Mouse (Mus musculus) lung, embryonic 15.5 days (tissue): Measurements from ENCODE around the gene Gpatch2. TPM values are rescaled to one million over a fixed set of nuclear protein-coding genes. Genes with fewer than 3 reads are reported as not detected.

Experiments
- ATAC-seq: fragments of 200-750 bp; cut with Nextera tagmentation; 2 replicates; pipeline ENCODE4 v1.8.0; 2017; ENCODE audit warnings: moderate number of reproducible peaks, borderline replicate concordance; ENCODE audit not compliant: low FRiP score, low TSS enrichment; ENCODE audit errors: extremely low read depth
- H3K27ac ChIP-seq: fragments of 300-500 bp; sonication (generic); 2 replicates; pipeline ENCODE4 v1.5.1; 2015; ENCODE audit warnings: moderate library complexity, mild to moderate bottlenecking, inconsistent platforms
- H3K27me3 ChIP-seq: fragments of 300-500 bp; sonication (generic); 2 replicates; pipeline ENCODE4 v1.6.1; 2015; ENCODE audit warnings: inconsistent platforms
- H3K36me3 ChIP-seq: fragments of 300-500 bp; sonication (generic); 2 replicates; pipeline ENCODE4 v1.6.1; 2015; ENCODE audit warnings: inconsistent platforms
- H3K4me1 ChIP-seq: fragments of 300-500 bp; sonication (generic); 2 replicates; pipeline ENCODE4 v1.6.1; 2015; ENCODE audit warnings: inconsistent platforms
- H3K4me2 ChIP-seq: fragments of 300-500 bp; sonication (generic); 2 replicates; pipeline ENCODE4 v1.6.1; 2015; ENCODE audit warnings: inconsistent platforms, mild to moderate bottlenecking, moderate library complexity
- H3K4me3 ChIP-seq: fragments of 300-500 bp; sonication (generic); 2 replicates; pipeline ENCODE4 v1.5.1; 2015; ENCODE audit warnings: mild to moderate bottlenecking, inconsistent platforms
- H3K9ac ChIP-seq: fragments of 300-500 bp; sonication (generic); 2 replicates; pipeline ENCODE4 v1.6.1; 2015; ENCODE audit warnings: inconsistent platforms
- H3K9me3 ChIP-seq: fragments of 300-500 bp; sonication (generic); 2 replicates; pipeline ENCODE4 v1.6.1; 2016; ENCODE audit warnings: inconsistent platforms
- WGBS: fragments of 180-500 bp; shearing (Covaris S2); methylation state at CpG from one replicate; pipeline ENCODE4 v1.1.7; 2015; 5-methylcytosine and 5-hydroxymethylcytosine counted together
- polyA plus RNA-seq: library from polyadenylated mRNA; unstranded; fragments of >200 nt; fragmentation: Nextera tagmentation; extraction: Ambion mirVana; gene quantifications from 2 replicates; pipeline ENCODE4 v1.2.1, GENCODE M21; 2015

Gpatch2 gene
- polyA plus RNA-seq, 1 experiment from 2014 or later: 17.7 TPM

DNA sequence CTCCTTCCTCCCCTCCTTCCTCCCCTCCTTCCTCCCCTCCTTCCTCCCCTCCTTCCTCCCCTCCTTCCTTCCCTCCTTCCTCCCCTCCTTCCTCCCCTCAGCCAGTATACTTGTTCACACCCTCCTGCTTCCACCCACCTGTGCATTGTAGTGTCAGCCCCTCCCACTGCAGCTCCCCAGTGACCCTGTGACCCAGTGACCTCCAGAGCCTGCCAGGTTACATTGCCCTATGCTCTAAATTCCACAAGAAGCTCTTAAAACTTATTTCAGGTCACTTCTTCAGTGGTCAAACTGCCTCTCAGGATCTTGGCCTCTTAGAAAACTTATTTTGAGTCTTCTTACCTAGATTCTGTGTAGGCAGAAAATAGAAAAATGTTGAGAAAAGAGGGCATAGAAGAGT is 99.2 kb downstream of the Gpatch2 start:
- H3K36me3 ChIP-seq: no peaks in the 10 kb centered on the region
- no peak overlapping the region for H3K9ac ChIP-seq
- H3K4me1 ChIP-seq: no peaks in the 10 kb centered on the region
- H3K4me2 ChIP-seq: no peak overlapping the region
- H3K9me3 ChIP-seq: no peaks in the 10 kb centered on the region
- H3K27me3 ChIP-seq: no peaks in the 10 kb centered on the region
- no peak overlapping the region for H3K27ac ChIP-seq
- H3K4me3 ChIP-seq: no peak overlapping the region
- ATAC-seq: no peak

DNA sequence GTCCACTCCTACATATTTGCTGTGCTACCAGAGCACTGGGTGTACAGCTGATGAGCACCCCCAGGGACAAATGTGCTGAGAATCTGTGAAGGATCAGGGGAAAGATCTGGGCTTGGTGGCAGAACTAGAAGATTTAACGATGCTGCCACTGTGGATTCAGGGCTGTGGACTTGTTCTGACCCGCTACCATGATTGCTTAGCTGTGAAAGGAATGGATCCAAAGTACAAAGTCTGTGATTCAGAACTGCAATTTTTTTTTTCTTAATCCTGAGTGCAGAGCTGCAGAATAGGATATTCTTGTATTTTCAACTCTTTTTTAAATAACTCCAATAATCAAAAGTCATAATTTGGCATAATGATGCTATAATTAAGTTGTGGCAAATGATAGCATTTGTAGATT is 100.5 kb downstream of the Gpatch2 start:
- Histone ChIP-seq H3K9me3 (no peaks in the 10 kb centered on the region), H3K27me3 (no peaks in the 10 kb centered on the region), H3K4me2 (no peak overlapping the region), H3K4me3 (no peak overlapping the region), H3K36me3 (no peaks in the 10 kb centered on the region), H3K4me1 (no peaks in the 10 kb centered on the region), H3K9ac (no peak overlapping the region), H3K27ac (no peak overlapping the region)
- WGBS: 92% methylated on average over 2 of the region's 2 CpGs
- no peak for ATAC-seq

DNA sequence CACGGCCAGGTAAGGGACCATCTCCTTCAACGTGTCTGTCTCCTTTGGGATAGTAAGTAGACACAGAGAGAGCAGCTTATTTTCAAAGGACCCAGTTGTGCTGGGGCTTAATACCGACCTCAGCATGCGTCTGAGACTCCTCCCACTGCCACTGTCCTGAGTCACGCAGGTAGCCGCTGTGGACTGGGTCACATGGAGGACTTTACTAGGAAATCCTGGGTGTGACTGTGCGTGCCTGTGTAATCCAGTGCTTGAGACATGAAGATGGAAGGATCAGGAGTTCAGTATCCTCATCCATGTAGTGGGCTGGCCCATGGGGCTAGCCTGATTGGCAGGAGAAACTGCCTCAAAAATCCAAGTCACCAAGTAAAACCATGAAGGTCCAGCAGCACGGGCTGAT is 101.2 kb downstream of the Gpatch2 start:
- H3K27me3 ChIP-seq: no peaks in the 10 kb centered on the region
- H3K4me3 ChIP-seq: no peak overlapping the region
- no peaks in the 10 kb centered on the region for H3K4me1 ChIP-seq
- no peak overlapping the region for H3K27ac ChIP-seq
- H3K9ac ChIP-seq: no peak overlapping the region
- no peaks in the 10 kb centered on the region for H3K9me3 ChIP-seq
- no peak for ATAC-seq
- H3K4me2 ChIP-seq: no peak overlapping the region
- no peaks in the 10 kb centered on the region for H3K36me3 ChIP-seq
- 78% methylated on average over 8 of the region's 8 CpGs for WGBS

DNA sequence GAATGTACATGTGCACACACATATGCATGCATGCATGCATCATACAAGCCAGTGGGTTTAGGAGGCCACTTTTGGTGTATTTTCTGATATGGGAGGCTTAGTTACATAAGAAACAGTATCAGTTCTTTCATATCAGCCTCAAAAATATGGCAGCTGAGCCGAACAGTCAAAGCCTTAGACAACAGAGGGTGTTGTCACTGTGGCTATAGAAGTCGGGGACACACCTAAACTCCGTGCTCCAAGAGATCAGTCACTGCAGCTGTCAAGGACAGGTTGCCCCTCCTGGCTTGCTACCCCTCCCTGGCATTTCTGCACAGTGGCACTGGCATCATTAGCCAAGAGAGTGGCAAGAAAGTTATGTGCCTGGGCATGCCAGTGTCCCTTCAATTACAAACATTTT is 106.5 kb downstream of the Gpatch2 start:
- Histone ChIP-seq H3K4me3 (no peak overlapping the region), H3K9me3 (no peaks in the 10 kb centered on the region), H3K4me1 (no peaks in the 10 kb centered on the region), H3K27ac (no peak overlapping the region), H3K4me2 (no peak overlapping the region), H3K9ac (no peak overlapping the region), H3K27me3 (no peaks in the 10 kb centered on the region), H3K36me3 (peaks cover 5% of the 10 kb centered on the region; the same call in 1 of the 2 replicates)
- no peak for ATAC-seq
- WGBS: 63% methylated on average over 3 of the region's 3 CpGs

DNA sequence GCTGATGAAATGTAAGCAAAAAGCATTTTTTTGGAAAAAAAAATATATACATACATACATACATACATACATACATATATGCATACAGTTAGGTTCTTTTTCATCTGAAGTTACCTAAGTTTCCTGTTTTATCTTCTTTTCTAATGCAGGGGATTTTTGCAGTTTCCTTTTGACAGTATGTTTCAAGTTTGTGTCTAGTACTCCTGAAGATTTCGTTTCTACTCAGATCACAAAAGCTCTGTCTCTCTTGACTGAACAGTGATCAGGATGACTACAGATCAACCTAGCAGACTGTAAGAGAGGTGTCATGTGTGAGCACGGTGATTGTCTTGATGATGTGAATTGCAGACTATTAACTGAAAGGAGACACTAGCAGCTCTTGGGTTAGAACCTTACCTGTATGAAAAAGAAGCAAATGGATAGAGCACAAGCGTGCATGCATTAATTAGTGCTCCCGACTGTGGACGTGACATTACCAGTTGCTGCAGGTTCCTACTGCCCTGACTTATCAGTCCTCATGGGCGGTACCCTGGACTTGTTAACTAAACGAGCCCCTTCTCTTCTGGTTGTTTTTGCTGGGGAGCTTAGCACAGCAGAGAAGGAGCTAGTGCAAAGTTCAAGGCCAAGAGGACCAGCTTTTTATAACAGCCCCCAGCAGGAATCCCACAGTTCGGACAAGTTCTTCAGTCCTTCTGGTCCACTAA is 107.3 kb downstream of the Gpatch2 start:
- no peaks in the 10 kb centered on the region for H3K9me3 ChIP-seq
- ATAC-seq: no peak
- H3K4me1 ChIP-seq: no peaks in the 10 kb centered on the region
- H3K9ac ChIP-seq: no peak overlapping the region
- no peak overlapping the region for H3K4me3 ChIP-seq
- H3K36me3 ChIP-seq: peaks cover 5% of the 10 kb centered on the region; the same call in 1 of the 2 replicates
- no peak overlapping the region for H3K4me2 ChIP-seq
- H3K27ac ChIP-seq: no peak overlapping the region
- WGBS: 83% methylated on average over 8 of the region's 8 CpGs
- H3K27me3 ChIP-seq: no peaks in the 10 kb centered on the region

DNA sequence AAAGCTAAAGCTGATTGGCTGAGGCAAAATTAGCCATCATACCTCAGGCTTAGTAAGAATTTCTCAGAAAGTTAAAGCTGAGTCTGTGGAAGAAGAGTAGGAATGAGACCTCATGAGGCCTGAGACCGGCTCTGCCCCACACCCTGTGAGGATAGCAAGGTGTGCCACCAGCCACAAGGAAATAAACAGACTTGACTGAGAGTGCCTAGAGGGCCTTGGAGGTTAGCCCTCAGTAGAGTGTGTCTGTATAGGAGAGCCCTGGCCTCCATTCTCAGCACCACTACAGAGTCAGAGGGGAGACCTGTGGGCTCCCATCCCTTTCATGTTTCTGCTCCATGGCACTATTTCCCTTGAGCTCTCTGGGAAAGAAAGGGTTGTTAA is 107.9 kb downstream of the Gpatch2 start:
- no peaks in the 10 kb centered on the region for H3K4me1 ChIP-seq

DNA sequence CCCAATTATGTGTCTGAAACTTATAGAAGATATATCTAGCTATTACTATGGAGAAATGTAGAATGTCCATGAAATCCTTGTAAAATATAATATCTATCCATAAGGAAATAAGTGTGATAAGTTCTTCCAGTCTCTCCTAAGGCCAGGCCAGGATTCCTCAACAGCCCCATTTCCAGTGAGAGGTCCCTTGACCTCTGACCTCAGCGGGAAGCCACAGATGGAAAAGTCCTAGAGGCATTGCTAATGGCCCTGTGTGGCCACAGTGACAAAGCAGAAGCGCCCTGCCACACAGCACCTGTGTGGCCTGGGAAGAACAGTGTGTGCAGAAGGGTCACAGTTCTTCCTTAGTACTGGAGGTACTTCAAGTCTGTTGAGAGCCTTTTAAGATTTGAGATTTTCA is 127.2 kb downstream of the Gpatch2 start:
- H3K4me2 ChIP-seq: no peak overlapping the region
- H3K4me3 ChIP-seq: no peak overlapping the region
- H3K4me1 ChIP-seq: no peaks in the 10 kb centered on the region
- H3K9me3 ChIP-seq: no peaks in the 10 kb centered on the region
- H3K27me3 ChIP-seq: no peaks in the 10 kb centered on the region
- no peaks in the 10 kb centered on the region for H3K36me3 ChIP-seq
- 48% methylated on average over 2 of the region's 2 CpGs for WGBS
- H3K27ac ChIP-seq: no peak overlapping the region
- no peak overlapping the region for H3K9ac ChIP-seq
- no peak for ATAC-seq

More for the DNA sequence above, 107.9 kb downstream of the Gpatch2 start:
- no peak overlapping the region for H3K4me2 ChIP-seq
- 95% methylated on average over 1 of the region's 1 CpGs for WGBS
- no peaks in the 10 kb centered on the region for H3K27me3 ChIP-seq
- no peak overlapping the region for H3K9ac ChIP-seq
- no peak overlapping the region for H3K27ac ChIP-seq
- H3K4me3 ChIP-seq: no peak overlapping the region
- peaks cover 5% of the 10 kb centered on the region; the same call in 1 of the 2 replicates for H3K36me3 ChIP-seq
- H3K9me3 ChIP-seq: no peaks in the 10 kb centered on the region
- ATAC-seq: no peak

DNA sequence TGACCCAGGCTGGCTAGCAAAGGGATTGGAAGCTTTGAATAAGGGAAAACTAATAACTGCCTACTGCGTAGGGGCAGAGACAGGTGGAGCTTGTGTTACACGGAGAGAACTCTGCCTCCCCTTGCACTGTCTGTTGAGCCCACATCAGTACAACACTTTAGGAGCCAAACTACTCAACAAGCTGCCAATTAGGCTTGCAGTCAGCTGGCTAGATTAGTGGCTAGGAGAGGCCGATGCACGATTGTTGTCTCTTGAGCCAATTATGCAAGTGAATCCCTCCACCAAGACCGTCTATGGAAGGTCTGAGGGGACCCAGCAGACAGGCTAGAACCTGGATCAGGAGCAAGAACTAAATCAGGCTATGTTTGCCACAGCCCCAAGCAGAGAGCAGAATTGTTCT is 129.8 kb downstream of the Gpatch2 start:
- no peaks in the 10 kb centered on the region for H3K4me1 ChIP-seq
- H3K27me3 ChIP-seq: no peaks in the 10 kb centered on the region
- H3K4me3 ChIP-seq: no peak overlapping the region
- no peak overlapping the region for H3K9ac ChIP-seq
- 82% methylated on average over 5 of the region's 5 CpGs for WGBS
- H3K4me2 ChIP-seq: no peak overlapping the region
- no peak for ATAC-seq
- H3K36me3 ChIP-seq: peaks cover 3% of the 10 kb centered on the region; the same call in 1 of the 2 replicates
- H3K9me3 ChIP-seq: no peaks in the 10 kb centered on the region
- H3K27ac ChIP-seq: no peak overlapping the region

DNA sequence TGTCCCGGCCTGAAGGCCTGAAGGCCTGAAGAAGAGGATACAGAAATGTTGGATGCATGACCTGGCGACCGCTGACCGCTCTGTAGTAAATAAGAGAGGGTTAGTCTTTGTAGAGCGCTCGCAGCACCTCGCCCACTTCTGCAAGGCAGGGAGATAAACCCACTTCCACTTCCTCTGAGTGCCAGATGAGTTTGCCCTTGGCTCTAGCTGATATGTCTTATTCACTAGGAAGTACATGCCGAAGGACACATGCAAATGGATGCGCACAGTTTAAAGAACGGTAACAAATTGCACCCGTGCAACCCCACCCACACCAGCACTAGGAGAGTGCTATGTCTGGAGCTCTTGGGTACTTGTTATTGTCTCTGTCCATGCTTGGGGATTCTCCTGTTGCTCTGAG is 131.6 kb downstream of the Gpatch2 start:
- no peak overlapping the region for H3K9ac ChIP-seq
- ATAC-seq: no peak
- H3K4me3 ChIP-seq: no peak overlapping the region
- H3K27me3 ChIP-seq: no peaks in the 10 kb centered on the region
- H3K4me2 ChIP-seq: no peak overlapping the region
- no peaks in the 10 kb centered on the region for H3K4me1 ChIP-seq
- H3K36me3 ChIP-seq: peaks cover 3% of the 10 kb centered on the region; the same call in 1 of the 2 replicates
- 89% methylated on average over 11 of the region's 11 CpGs for WGBS
- no peak overlapping the region for H3K27ac ChIP-seq
- H3K9me3 ChIP-seq: no peaks in the 10 kb centered on the region

DNA sequence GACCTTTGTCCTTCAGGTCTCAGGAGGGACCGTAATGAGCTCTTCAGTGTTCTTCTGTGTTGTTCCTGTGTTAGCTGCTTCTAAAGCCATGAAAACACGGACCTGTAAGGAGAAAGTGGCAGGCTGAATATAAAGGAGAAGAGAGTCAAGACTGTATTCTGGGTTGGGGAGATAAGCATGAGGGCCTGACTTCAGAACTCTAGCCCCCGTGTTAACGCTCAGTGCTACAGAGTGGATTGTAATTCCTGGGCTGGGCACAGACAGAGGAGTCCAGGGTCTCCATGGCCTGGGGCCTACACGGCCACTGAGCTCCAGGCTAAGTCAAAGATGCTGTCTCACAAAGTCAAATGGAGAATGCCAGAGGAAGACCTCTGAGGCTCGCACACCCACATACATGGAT is 132.3 kb downstream of the Gpatch2 start:
- H3K9me3 ChIP-seq: no peaks in the 10 kb centered on the region
- H3K4me1 ChIP-seq: no peaks in the 10 kb centered on the region
- WGBS: 83% methylated on average over 6 of the region's 6 CpGs
- H3K27ac ChIP-seq: no peak overlapping the region
- H3K9ac ChIP-seq: no peak overlapping the region
- no peaks in the 10 kb centered on the region for H3K27me3 ChIP-seq
- H3K4me2 ChIP-seq: no peak overlapping the region
- H3K4me3 ChIP-seq: no peak overlapping the region
- H3K36me3 ChIP-seq: peaks cover 3% of the 10 kb centered on the region; the same call in 1 of the 2 replicates
- no peak for ATAC-seq

DNA sequence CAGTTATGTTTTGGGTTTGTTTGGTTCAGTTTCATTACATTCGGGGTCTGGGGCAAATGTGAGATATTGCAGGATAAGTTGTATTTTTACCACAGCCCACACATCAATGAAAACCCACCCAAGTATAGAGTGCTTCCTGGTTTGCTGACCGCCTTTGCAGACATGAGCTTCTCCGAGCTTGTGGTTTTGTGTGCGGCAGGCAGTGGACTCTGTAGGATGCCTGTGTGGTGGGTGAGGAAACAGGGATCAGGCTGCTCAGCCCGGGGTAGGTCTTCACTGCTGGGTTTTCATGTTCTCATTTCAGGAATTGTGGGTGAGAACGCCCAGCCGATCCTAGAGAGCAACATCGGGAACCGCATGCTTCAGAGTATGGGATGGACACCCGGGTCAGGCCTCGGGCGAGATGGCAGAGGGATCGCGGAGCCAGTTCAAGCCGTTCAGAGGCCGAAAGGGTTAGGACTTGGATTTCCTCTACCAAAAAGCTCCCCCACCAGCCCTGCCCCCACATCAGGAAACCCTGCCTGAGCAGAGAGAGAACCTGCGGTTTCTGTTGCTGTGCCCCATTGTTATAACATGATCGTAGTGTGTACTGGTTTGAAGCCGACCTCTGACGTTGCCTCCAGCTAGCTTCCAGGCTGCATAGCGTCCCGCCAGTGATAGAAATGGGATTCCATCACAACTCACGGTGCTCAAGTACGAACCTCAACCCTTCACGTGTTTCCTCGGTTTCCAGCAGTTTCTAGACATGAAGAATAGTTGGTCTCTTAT is 132.9 kb downstream of the Gpatch2 start:
- no peak for ATAC-seq
- H3K27me3 ChIP-seq: no peaks in the 10 kb centered on the region
- H3K4me1 ChIP-seq: no peaks in the 10 kb centered on the region
- H3K9ac ChIP-seq: no peak overlapping the region
- no peak overlapping the region for H3K4me2 ChIP-seq
- peaks cover 3% of the 10 kb centered on the region; the same call in 1 of the 2 replicates for H3K36me3 ChIP-seq
- no peak overlapping the region for H3K4me3 ChIP-seq
- no peak overlapping the region for H3K27ac ChIP-seq
- H3K9me3 ChIP-seq: no peaks in the 10 kb centered on the region
- WGBS: 92% methylated on average over 26 of the region's 26 CpGs

DNA sequence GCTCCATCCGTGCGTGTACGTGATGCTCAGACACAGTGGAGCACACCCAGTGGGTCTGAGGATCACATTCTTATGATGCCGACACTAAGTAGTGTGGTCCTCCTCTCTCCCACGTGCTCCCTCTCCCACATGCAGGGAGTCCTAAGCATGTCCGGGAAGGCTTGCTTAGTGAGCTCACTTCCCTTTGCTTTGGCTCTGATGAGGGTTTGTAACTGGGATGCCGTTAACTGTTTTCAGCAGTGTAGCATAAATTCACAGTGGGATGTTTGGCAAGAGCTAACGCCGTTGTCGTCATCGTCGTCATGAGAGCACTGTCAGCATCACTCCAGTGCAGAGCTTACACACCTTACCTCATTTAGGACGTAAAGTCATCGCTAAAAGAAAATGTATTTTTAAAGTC is 133.6 kb downstream of the Gpatch2 start:
- Histone ChIP-seq H3K9ac (no peak overlapping the region), H3K4me1 (no peaks in the 10 kb centered on the region), H3K4me2 (no peak overlapping the region), H3K27me3 (no peaks in the 10 kb centered on the region), H3K36me3 (peaks cover 3% of the 10 kb centered on the region; the same call in 1 of the 2 replicates), H3K27ac (no peak overlapping the region), H3K4me3 (no peak overlapping the region), H3K9me3 (no peaks in the 10 kb centered on the region)
- 90% methylated on average over 14 of the region's 14 CpGs for WGBS
- no peak for ATAC-seq
